Mouse (Mus musculus) stomach, embryonic 14.5 days (tissue): ENCODE results near the gene Dock6. TPM values are rescaled to one million over a fixed set of nuclear protein-coding genes. Genes with fewer than 3 reads are reported as not detected.
A peak's percentile ranks its signal among the peaks of the same experiment; 100 is the strongest.

Source experiments
- ATAC-seq: fragments of 200-750 bp; cut with Nextera tagmentation; 2 replicates; pipeline ENCODE4 v1.8.0; 2017; ENCODE audit warnings: low read depth, moderate TSS enrichment; ENCODE audit not compliant: insufficient number of reproducible peaks, insufficient read depth, low FRiP score
- H3K27ac ChIP-seq: fragments of 300-500 bp; sonication (generic); 2 replicates; pipeline ENCODE4 v1.5.1; 2014; ENCODE audit warnings: mild to moderate bottlenecking, low read length, moderate library complexity, mixed read lengths
- H3K27me3 ChIP-seq: fragments of 300-500 bp; sonication (generic); 2 replicates; pipeline ENCODE4 v1.6.1; 2014; ENCODE audit warnings: low read length, control low read depth, mixed read lengths; ENCODE audit not compliant: control insufficient read depth, insufficient read depth
- H3K36me3 ChIP-seq: fragments of 300-500 bp; sonication (generic); 2 replicates; pipeline ENCODE4 v1.6.1; 2014; ENCODE audit warnings: mild to moderate bottlenecking, control low read depth, low read length, moderate library complexity, mixed read lengths; ENCODE audit not compliant: control insufficient read depth, insufficient read depth
- H3K4me1 ChIP-seq: fragments of 300-500 bp; sonication (generic); 2 replicates; pipeline ENCODE4 v1.6.1; 2014; ENCODE audit warnings: low read length, control low read depth, mixed read lengths; ENCODE audit not compliant: control insufficient read depth, insufficient read depth
- H3K4me2 ChIP-seq: fragments of 300-500 bp; sonication (generic); replicated peaks from 2 replicates; pipeline ENCODE4 v1.6.1; 2014; ENCODE audit warnings: low read depth, low read length, control low read depth
- H3K4me3 ChIP-seq: fragments of 300-500 bp; sonication (generic); 2 replicates; pipeline ENCODE4 v1.5.1; 2014; ENCODE audit warnings: low read depth, low read length, control low read depth
- H3K9ac ChIP-seq: fragments of 300-500 bp; sonication (generic); replicated peaks from 2 replicates; pipeline ENCODE4 v1.6.1; 2014; ENCODE audit warnings: low read depth, mild to moderate bottlenecking, control low read depth, low read length, moderate library complexity, mixed read lengths
- H3K9me3 ChIP-seq: fragments of 300-500 bp; sonication (generic); 2 replicates; pipeline ENCODE4 v1.6.1; 2016; ENCODE audit warnings: low read depth, low read length, control low read depth; ENCODE audit not compliant: control insufficient read depth
- WGBS: fragments of 180-500 bp; shearing (Covaris S2); extraction: QIAGEN DNeasy Blood & Tissue Kit; methylation state at CpG from one replicate; pipeline ENCODE4 v1.1.7; 2014; 5-methylcytosine and 5-hydroxymethylcytosine counted together
- polyA plus RNA-seq: library from polyadenylated mRNA; unstranded; fragments of >200 nt; fragmentation: Nextera tagmentation; extraction: Ambion mirVana; gene quantifications from 2 replicates; pipeline ENCODE4 v1.2.1, GENCODE M21; 2014

The Dock6 gene
- polyA plus RNA-seq, 1 experiment from 2014 or later: 45.1 TPM

GRCm38 (mm10) chr9:21764084-21764999, 88.1 kb downstream of the Dock6 start:
- no peak overlapping the region for H3K4me3 ChIP-seq
- 90% methylated on average over 6 of the region's 6 CpGs for WGBS
- H3K9me3 ChIP-seq: no peaks in the 10 kb centered on the region
- no peak overlapping the region for H3K27ac ChIP-seq
- peaks cover 7% of the 10 kb centered on the region for H3K36me3 ChIP-seq
- H3K4me1 ChIP-seq: 0 out of 2 replicates have a peak, but pooled peaks cover 4% of the 10 kb centered on the region
- no peak for ATAC-seq
- H3K4me2 ChIP-seq: no peak overlapping the region
- no peak overlapping the region for H3K9ac ChIP-seq
- no peaks in the 10 kb centered on the region for H3K27me3 ChIP-seq

GRCm38 (mm10) chr9:21762135-21762534, 90.3 kb downstream of the Dock6 start:
- 0 out of 2 replicates have a peak, but pooled peaks cover 6% of the 10 kb centered on the region for H3K4me1 ChIP-seq
- H3K27me3 ChIP-seq: no peaks in the 10 kb centered on the region
- no peak overlapping the region for H3K4me2 ChIP-seq
- H3K9me3 ChIP-seq: no peaks in the 10 kb centered on the region
- H3K36me3 ChIP-seq: no peaks in the 10 kb centered on the region; the same call in 1 of the 2 replicates
- H3K9ac ChIP-seq: no peak overlapping the region
- H3K27ac ChIP-seq: no peak overlapping the region
- no peak overlapping the region for H3K4me3 ChIP-seq
- no peak for ATAC-seq

GRCm38 (mm10) chr9:21760155-21761088, 92.0 kb downstream of the Dock6 start, which contains the start of gene Spc24:
Gene Spc24, minus strand, starts transcription at chr9:21760303.
- H3K27ac ChIP-seq: peak within 1 kb of the TSS; percentile 7; the same call in 1 of the 2 replicates
- H3K36me3 ChIP-seq: peaks cover 8% of the 10 kb centered on the region; the same call in 1 of the 2 replicates
- peak; percentile 96 for ATAC-seq
- peak within 1 kb of the TSS; percentile 88 for H3K9ac ChIP-seq
- H3K4me3 ChIP-seq: peak within 1 kb of the TSS; percentile 83
- under 1% methylated on average over 48 of the region's 54 CpGs for WGBS
- H3K4me1 ChIP-seq: 0 out of 2 replicates have a peak, but pooled peaks cover 6% of the 10 kb centered on the region
- no peaks in the 10 kb centered on the region for H3K27me3 ChIP-seq
- peak within 1 kb of the TSS; percentile 78 for H3K4me2 ChIP-seq
- no peaks in the 10 kb centered on the region for H3K9me3 ChIP-seq

- no peaks in the 10 kb centered on the region for H3K27me3 ChIP-seq
- H3K9me3 ChIP-seq: no peaks in the 10 kb centered on the region
- peak overlapping the region; percentile 88 for H3K9ac ChIP-seq
- H3K4me3 ChIP-seq: peak overlapping the region; percentile 83
- under 1% methylated on average over 20 of the region's 20 CpGs for WGBS
- H3K36me3 ChIP-seq: peaks cover 8% of the 10 kb centered on the region; the same call in 1 of the 2 replicates
- no peak overlapping the region for H3K27ac ChIP-seq
- 0 out of 2 replicates have a peak, but pooled peaks cover 6% of the 10 kb centered on the region for H3K4me1 ChIP-seq
- no peak for ATAC-seq
- H3K4me2 ChIP-seq: peak overlapping the region; percentile 78
Measured at GRCm38 (mm10) chr9:21759718-21760117, 92.7 kb downstream of the Dock6 start.

- no peak overlapping the region for H3K27ac ChIP-seq
- 51% methylated on average over 14 of the region's 14 CpGs for WGBS
Measured at GRCm38 (mm10) chr9:21758576-21759529, 93.6 kb downstream of the Dock6 start.

GRCm38 (mm10) chr9:21754516-21755321, 97.7 kb downstream of the Dock6 start:
- no peak for ATAC-seq
- Histone ChIP-seq H3K27me3 (no peaks in the 10 kb centered on the region), H3K4me2 (no peak overlapping the region), H3K9ac (no peak overlapping the region), H3K4me3 (no peak overlapping the region), H3K27ac (no peak overlapping the region), H3K4me1 (peaks cover 12% of the 10 kb centered on the region; the same call in 1 of the 2 replicates), H3K9me3 (no peaks in the 10 kb centered on the region), H3K36me3 (peaks cover 15% of the 10 kb centered on the region; the same call in 1 of the 2 replicates)
- WGBS: 70% methylated on average over 13 of the region's 13 CpGs

More at GRCm38 (mm10) chr9:21758576-21759529, 93.6 kb downstream of the Dock6 start:
- H3K27me3 ChIP-seq: no peaks in the 10 kb centered on the region
- ATAC-seq: no peak
- peaks cover 12% of the 10 kb centered on the region; the same call in 1 of the 2 replicates for H3K36me3 ChIP-seq
- no peaks in the 10 kb centered on the region for H3K9me3 ChIP-seq
- peak overlapping the region; percentile 88; the same call in 1 of the 2 replicates for H3K9ac ChIP-seq
- peaks cover 10% of the 10 kb centered on the region; the same call in 1 of the 2 replicates for H3K4me1 ChIP-seq
- peak overlapping the region; percentile 83 for H3K4me3 ChIP-seq
- peak overlapping the region; percentile 78 for H3K4me2 ChIP-seq

GRCm38 (mm10) chr9:21754003-21754402, 98.4 kb downstream of the Dock6 start:
- ATAC-seq: no peak
- H3K9ac ChIP-seq: no peak overlapping the region
- H3K27ac ChIP-seq: peak overlapping the region; percentile 22; the same call in 1 of the 2 replicates

More at GRCm38 (mm10) chr9:21754003-21754402, 98.4 kb downstream of the Dock6 start:
- no peaks in the 10 kb centered on the region for H3K9me3 ChIP-seq
- 65% methylated on average over 2 of the region's 2 CpGs for WGBS
- no peak overlapping the region for H3K4me2 ChIP-seq
- no peaks in the 10 kb centered on the region for H3K27me3 ChIP-seq
- peaks cover 18% of the 10 kb centered on the region for H3K36me3 ChIP-seq
- H3K4me1 ChIP-seq: peaks cover 12% of the 10 kb centered on the region; the same call in 1 of the 2 replicates
- H3K4me3 ChIP-seq: no peak overlapping the region
